Mouse (Mus musculus): ENCODE data around the gene Pard3. TPM values are rescaled to one million over a fixed set of nuclear protein-coding genes. Genes with fewer than 3 reads are reported as not detected.

Pard3 gene
- polyA plus RNA-seq, 2 experiments = 4.5 TPM

DNA sequence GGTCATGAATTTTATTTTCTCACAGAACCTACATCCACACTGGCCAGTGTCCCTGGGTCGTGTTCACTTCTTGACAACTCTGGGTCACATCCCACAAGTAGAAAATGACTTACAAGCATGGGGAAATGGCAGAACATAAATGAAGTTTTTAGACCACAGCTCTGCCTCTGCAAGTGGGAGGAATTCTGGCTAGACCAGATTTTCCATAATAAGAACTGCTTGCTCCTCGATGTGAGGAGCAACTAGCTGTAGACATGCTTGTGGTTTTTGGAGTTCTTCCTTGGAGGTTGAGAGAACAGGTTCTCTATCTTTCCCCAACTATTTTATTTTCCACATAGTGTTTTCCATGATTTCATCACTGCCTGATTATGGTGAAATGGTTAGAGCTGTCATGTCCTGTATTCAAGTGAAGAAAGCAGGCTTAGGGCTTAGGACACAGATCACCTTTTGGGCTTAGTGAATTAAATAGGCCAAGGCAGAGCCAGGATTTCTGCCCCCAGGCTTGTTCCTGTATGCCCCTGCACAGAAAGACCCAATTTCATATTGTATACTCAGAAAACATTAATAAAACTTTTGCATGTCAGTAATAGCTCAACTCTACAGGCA lies 284.3 kb downstream of the Pard3 start:
- Histone ChIP-seq H3K27ac (no peak overlapping the region), H3K4me1 (replicated peaks; ENCODE audit: control insufficient read depth in 2 of 2, insufficient read depth in 2 of 2, low read length in 1 of 2) (0 out of 4 replicates have a peak, but pooled peaks cover 0 to 2% of the 10 kb centered on the region in 2 experiments), H3K36me3 (replicated peaks; ENCODE audit: control insufficient read depth, insufficient read depth, low read depth) (no peaks in the 10 kb centered on the region), H3K4me3 (ENCODE audit: insufficient read depth in 1 of 2, low read depth in 2 of 2, low read length in 2 of 2) (no peak overlapping the region), H3K27me3 (ENCODE audit: control insufficient read depth, insufficient read depth, low read length) (no peaks in the 10 kb centered on the region), H3K4me2 (ENCODE audit: low read depth) (no peak overlapping the region), H3K9ac (replicated peaks) (no peak overlapping the region), H3K9me3 (ENCODE audit: control insufficient read depth, low read length) (no peaks in the 10 kb centered on the region)
- 42% methylated on average over 2 of the region's 2 CpGs for WGBS (ENCODE audit: insufficient replicate concordance)
- DNase-seq (ENCODE audit: low read depth in 3 of 3, low spot score in 3 of 3) = no peak
- TF ChIP-seq CTCF (IDR thresholded peaks at IDR 0.05; ENCODE audit: low read depth) = no peak
- no peak for ATAC-seq (ENCODE audit: insufficient read depth)

DNA sequence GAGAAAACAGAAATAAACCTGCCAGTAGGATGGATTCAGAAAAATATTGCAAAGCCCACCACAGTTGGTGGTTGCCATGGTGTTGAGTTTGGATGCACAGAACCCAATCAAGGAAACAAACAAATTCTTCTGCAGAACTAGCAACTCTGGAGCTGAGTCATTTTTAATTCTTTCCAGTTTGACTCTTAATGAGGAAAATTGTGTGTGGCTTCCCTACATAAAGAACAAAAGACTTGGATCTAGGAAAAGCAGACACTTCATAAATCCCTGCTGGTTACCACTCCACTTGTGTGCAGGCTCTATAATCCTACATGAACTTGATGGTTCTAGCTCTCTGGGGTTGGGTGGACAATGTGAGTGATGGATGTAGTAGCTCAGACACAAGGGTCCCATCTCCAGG lies 298.1 kb downstream of the Pard3 start:
- ATAC-seq (ENCODE audit: insufficient read depth) (no peak), DNase-seq (ENCODE audit: low read depth in 3 of 3, low spot score in 3 of 3) (no peak)
- H3K4me2 ChIP-seq (ENCODE audit: low read depth) = no peak overlapping the region

DNA sequence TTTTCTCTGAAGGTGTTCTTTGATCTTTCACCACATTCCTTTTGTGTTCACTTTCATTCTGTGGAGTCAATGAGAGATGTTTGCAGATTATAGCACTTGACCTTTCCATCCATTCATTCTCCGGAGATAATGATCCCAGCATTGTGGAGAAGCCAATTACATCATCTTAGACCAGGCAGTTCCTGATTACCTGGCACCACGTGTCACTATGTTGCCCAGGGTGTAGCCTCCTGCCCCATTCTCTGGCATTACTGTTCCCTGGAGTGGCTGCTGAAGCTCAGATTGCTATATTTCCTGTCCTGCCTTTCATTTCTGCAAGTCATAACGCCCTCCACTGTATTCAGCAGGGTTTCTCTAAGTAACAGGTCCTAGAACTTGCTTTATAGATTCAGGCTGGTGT lies 304.7 kb downstream of the Pard3 start:
- Histone ChIP-seq H3K36me3 (replicated peaks; ENCODE audit: control insufficient read depth, insufficient read depth, low read depth) (no peaks in the 10 kb centered on the region), H3K4me3 (ENCODE audit: insufficient read depth in 1 of 2, low read depth in 2 of 2, low read length in 2 of 2) (no peak overlapping the region), H3K27ac (no peak overlapping the region), H3K9me3 (ENCODE audit: control insufficient read depth, low read length) (no peaks in the 10 kb centered on the region), H3K4me2 (ENCODE audit: low read depth) (no peak overlapping the region), H3K9ac (replicated peaks) (no peak overlapping the region), H3K27me3 (ENCODE audit: control insufficient read depth, insufficient read depth, low read length) (no peaks in the 10 kb centered on the region), H3K4me1 (replicated peaks; ENCODE audit: control insufficient read depth in 2 of 2, insufficient read depth in 2 of 2, low read length in 1 of 2) (no peaks in the 10 kb centered on the region)
- TF ChIP-seq CTCF (IDR thresholded peaks at IDR 0.05; ENCODE audit: low read depth) (no peak), EP300 (IDR thresholded peaks at IDR 0.05; ENCODE audit: low read depth) (no peak)
- no peak for DNase-seq (ENCODE audit: low read depth in 3 of 3, low spot score in 3 of 3)
- WGBS (ENCODE audit: insufficient replicate concordance) = 46% methylated on average over 3 of the region's 3 CpGs
- no peak for ATAC-seq (ENCODE audit: insufficient read depth)

More for the DNA sequence above, 298.1 kb downstream of the Pard3 start:
- H3K9me3 ChIP-seq (ENCODE audit: control insufficient read depth, low read length) = no peaks in the 10 kb centered on the region
- no peak overlapping the region for H3K4me3 ChIP-seq (ENCODE audit: insufficient read depth in 1 of 2, low read depth in 2 of 2, low read length in 2 of 2)
- no peak overlapping the region for H3K9ac ChIP-seq (replicated peaks)
- no peaks in the 10 kb centered on the region for H3K27me3 ChIP-seq (ENCODE audit: control insufficient read depth, insufficient read depth, low read length)
- TF ChIP-seq CTCF (IDR thresholded peaks at IDR 0.05; ENCODE audit: low read depth) (no peak), EP300 (IDR thresholded peaks at IDR 0.05; ENCODE audit: low read depth) (no peak)
- H3K4me1 ChIP-seq (replicated peaks; ENCODE audit: control insufficient read depth in 2 of 2, insufficient read depth in 2 of 2, low read length in 1 of 2) = no peaks in the 10 kb centered on the region
- no peaks in the 10 kb centered on the region for H3K36me3 ChIP-seq (replicated peaks; ENCODE audit: control insufficient read depth, insufficient read depth, low read depth)
- H3K27ac ChIP-seq = no peak overlapping the region

DNA sequence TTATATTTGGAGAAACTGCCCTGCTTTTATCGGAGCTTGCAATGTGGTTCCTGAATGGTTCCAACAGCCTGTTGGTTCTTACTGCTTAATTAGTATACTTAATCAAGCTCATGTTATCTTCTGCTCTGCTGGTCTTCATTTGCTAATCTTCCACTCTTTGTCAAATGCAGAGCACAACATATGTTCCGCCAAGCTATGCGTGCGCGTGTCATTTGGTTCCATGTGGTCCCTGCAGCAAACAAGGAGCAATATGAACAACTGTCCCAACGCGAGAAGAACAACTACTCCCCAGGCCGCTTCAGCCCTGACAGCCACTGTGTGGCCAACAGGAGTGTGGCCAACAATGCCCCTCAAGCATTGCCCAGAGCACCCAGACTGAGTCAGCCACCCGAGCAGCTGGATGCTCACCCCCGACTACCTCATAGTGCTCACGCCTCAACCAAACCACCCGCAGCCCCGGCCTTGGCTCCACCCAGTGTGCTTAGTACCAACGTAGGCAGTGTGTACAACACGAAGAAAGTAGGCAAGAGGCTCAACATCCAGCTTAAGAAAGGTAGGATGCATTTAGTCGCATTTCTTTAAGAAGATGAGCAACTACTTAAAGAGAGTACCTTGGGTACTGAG lies 307.7 kb downstream of the Pard3 start:
- no peak for ATAC-seq (ENCODE audit: insufficient read depth)

DNA sequence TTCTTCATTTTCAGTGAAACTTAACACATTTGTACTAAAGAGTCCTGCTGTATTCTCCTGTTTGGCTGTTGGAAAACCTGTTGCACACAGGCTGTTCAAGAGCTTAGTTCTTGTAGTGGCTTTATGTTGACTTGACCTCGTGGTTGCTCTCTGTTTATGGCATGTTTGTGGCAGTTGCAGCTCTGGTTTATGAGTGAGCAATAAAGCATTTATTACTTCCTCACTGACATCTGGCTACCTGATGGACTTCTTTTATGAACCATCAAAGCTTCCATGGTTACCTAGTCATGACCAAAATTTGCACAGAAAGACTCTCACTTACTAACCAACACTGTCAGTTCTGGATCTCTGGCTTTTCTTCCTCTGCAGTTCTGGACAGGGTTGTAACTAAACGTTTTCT lies 314.1 kb downstream of the Pard3 start:
- Histone ChIP-seq H3K4me2 (ENCODE audit: low read depth) (no peak overlapping the region), H3K9ac (replicated peaks) (no peak overlapping the region), H3K27me3 (ENCODE audit: control insufficient read depth, insufficient read depth, low read length) (no peaks in the 10 kb centered on the region), H3K27ac (no peak overlapping the region), H3K4me1 (replicated peaks; ENCODE audit: control insufficient read depth in 2 of 2, insufficient read depth in 2 of 2, low read length in 1 of 2) (no peaks in the 10 kb centered on the region), H3K9me3 (ENCODE audit: control insufficient read depth, low read length) (no peaks in the 10 kb centered on the region), H3K36me3 (replicated peaks; ENCODE audit: control insufficient read depth, insufficient read depth, low read depth) (no peaks in the 10 kb centered on the region), H3K4me3 (ENCODE audit: insufficient read depth in 1 of 2, low read depth in 2 of 2, low read length in 2 of 2) (no peak overlapping the region)
- ATAC-seq (ENCODE audit: insufficient read depth) (no peak), DNase-seq (ENCODE audit: low read depth in 3 of 3, low spot score in 3 of 3) (no peak)
- 28% methylated on average over 2 of the region's 2 CpGs for WGBS (ENCODE audit: insufficient replicate concordance)
- TF ChIP-seq CTCF (IDR thresholded peaks at IDR 0.05; ENCODE audit: low read depth) (no peak), EP300 (IDR thresholded peaks at IDR 0.05; ENCODE audit: low read depth) (no peak)

More for the DNA sequence above, 307.7 kb downstream of the Pard3 start:
- no peak overlapping the region for H3K4me3 ChIP-seq (ENCODE audit: insufficient read depth in 1 of 2, low read depth in 2 of 2, low read length in 2 of 2)
- H3K36me3 ChIP-seq (replicated peaks; ENCODE audit: control insufficient read depth, insufficient read depth, low read depth) = no peaks in the 10 kb centered on the region
- no peak overlapping the region for H3K4me2 ChIP-seq (ENCODE audit: low read depth)
- WGBS (ENCODE audit: insufficient replicate concordance) = 76% methylated on average over 16 of the region's 16 CpGs
- H3K4me1 ChIP-seq (replicated peaks; ENCODE audit: control insufficient read depth in 2 of 2, insufficient read depth in 2 of 2, low read length in 1 of 2) = no peaks in the 10 kb centered on the region
- DNase-seq (ENCODE audit: low read depth in 3 of 3, low spot score in 3 of 3) = no peak
- H3K9me3 ChIP-seq (ENCODE audit: control insufficient read depth, low read length) = no peaks in the 10 kb centered on the region
- no peaks in the 10 kb centered on the region for H3K27me3 ChIP-seq (ENCODE audit: control insufficient read depth, insufficient read depth, low read length)
- TF ChIP-seq CTCF (IDR thresholded peaks at IDR 0.05; ENCODE audit: low read depth) (no peak), EP300 (IDR thresholded peaks at IDR 0.05; ENCODE audit: low read depth) (no peak)
- H3K9ac ChIP-seq (replicated peaks) = no peak overlapping the region
- no peak overlapping the region for H3K27ac ChIP-seq
